Mouse (Mus musculus) left cerebral cortex, postnatal 14 days (tissue): ENCODE measurements around the gene Eef2k. TPM values are rescaled to one million over a fixed set of nuclear protein-coding genes. Genes with fewer than 3 reads are reported as not detected.

Experiments
- DNase-seq, 2 experiments: peaks; one replicate each; pipeline ENCODE4 v3.0.0; 2021 to 2022; ENCODE audit warnings: low spot score in 2 of 2, mixed read lengths in 1 of 2
- intact Hi-C: fragments of 180-260 bp; cut with DNase I; formaldehyde crosslinking; loops from one replicate; pipeline ENCODE4 v1.15.1; 2025
- long read RNA-seq, 2 experiments: library from polyadenylated mRNA; stranded (forward); transcript quantifications; one replicate each; pipeline ENCODE4 v2.0.0; 2021
- total RNA-seq, 2 experiments: library from RNA; stranded (reverse); gene quantifications; 2 replicates each; pipeline ENCODE4 v1.2.3; 2021

Eef2k gene
- total RNA-seq = 10 to 100 TPM; 31.6 to 42.9 TPM
- long read RNA-seq, experiment 1, full-length matches to known transcripts = 9 of 22 reads
- long read RNA-seq, experiment 1, partial matches to known transcripts = 6 of 22 reads
- long read RNA-seq, experiment 1, other reads (novel, unspliced or antisense) = 7 of 22 reads
- long read RNA-seq, experiment 2, full-length matches to known transcripts = 10 of 17 reads
- long read RNA-seq, experiment 2, partial matches to known transcripts = 1 of 17 reads
- long read RNA-seq, experiment 2, other reads (novel, unspliced or antisense) = 6 of 17 reads

GRCm38 (mm10) chr7:120842345-120843036 is at the start of gene Eef2k:
Eef2k (plus strand) TSS chr7:120842831.
- DNase-seq = peak; percentile 82 to 87
- intact Hi-C loops = loop anchor here (2.0 to 5.0 kb wide), 2 partner anchors 35 to 74 kb away; partner anchors contain the start of gene Polr3e

GRCm38 (mm10) chr7:120795544-120795943 is 47.1 kb upstream of the Eef2k start:
- intact Hi-C loops = no loop called here
- DNase-seq = no peak

DNA sequence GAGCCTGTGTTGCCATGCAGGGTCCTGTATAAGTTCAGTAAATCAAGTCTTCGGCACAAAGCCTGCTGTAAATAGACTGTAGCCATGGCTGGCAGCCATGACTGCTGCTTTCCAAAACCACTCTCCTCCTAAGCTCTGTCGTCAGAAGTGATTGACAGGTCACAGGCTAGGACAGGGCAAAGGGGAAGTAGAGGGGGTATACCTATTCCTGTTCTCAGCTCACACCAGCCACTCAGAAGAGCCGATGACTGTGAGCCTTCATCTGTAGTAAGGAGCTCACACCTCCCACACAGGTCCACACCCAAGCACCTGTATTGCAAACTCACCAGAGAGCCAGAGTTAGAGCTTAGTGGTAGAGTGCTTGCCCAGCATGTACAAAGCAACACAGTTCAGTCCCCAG is 46.3 kb upstream of the Eef2k start:
- intact Hi-C loops = no loop called here
- DNase-seq = no peak

DNA sequence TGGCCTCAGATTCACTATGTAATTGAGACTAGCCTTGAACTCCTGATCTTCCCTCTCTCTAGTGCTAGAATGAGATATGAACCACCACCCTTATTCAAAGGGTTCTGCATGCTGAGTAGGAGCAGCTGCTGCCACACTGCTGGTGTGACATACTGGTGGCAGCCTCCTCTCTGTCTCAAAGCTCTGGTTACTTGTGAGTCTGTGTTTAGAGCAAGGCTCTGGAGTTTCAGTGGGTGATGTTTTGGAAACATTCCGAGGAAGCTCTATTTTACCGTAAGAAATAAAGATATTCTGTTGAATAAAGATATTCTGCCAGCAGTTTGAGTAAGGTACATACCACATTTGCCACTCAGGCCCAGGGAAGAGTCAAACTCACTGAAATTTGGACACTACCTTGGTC is 39.4 kb upstream of the Eef2k start:
- peak; percentile 17 to 25 for DNase-seq
- intact Hi-C loops = no loop called here

DNA sequence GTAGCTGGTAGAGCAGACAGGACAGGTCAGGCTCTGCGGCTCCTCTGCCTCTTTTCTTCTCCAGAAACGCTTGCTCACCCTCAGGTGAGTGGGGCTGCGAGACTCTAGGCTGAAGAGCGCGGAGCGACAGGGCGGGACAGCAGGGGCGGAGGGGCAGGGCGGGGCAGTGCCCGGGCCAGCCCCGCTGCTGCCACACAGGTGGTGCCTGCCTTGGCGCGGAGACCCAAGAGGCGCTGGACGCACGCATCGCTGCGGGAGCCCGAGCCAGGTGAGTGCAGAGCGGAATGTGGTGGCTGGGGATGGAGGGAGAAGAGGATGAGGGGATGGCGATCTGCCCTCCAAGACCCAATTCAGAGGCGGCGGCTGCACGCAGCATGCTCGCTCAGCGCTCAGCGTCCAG is 32.9 kb upstream of the Eef2k start:
- intact Hi-C loops = no loop called here
- no peak for DNase-seq

- DNase-seq = no peak
- intact Hi-C loops = no loop called here
These were observed 30.7 kb upstream of the Eef2k start, which contains the start of gene Gm5737 for GRCm38 (mm10) chr7:120811834-120812415. Gm5737 (plus strand) TSS chr7:120812365.

DNA sequence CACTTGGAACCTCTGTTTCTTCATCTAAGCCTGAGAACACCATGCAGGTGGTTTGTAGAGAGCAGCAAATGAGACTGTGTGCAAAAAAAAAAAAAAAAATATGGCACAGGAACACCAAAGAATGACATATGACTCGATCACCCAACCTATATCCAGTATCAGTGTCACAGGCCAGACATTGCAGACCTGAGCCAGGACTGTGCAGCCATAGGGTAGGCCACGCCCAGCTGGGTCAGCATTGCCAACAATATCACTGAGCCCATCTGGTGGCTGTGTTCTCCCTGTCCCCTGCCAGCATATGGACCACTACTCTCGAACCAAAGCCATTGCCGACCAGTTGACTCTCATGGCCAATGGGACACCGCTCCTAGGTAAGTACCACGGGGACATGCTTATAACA is 25.1 kb upstream of the Eef2k start:
- DNase-seq = no peak
- intact Hi-C loops = no loop called here

GRCm38 (mm10) chr7:120819386-120819785 is 23.2 kb upstream of the Eef2k start:
- no peak for DNase-seq
- intact Hi-C loops = no loop called here

GRCm38 (mm10) chr7:120823248-120823647 is 19.4 kb upstream of the Eef2k start:
- intact Hi-C loops = loop anchor here (1.0 to 5.0 kb wide), 2 partner anchors 76 to 153 kb away; partner anchors contain the start of gene Pdzd9
- peak; percentile 74 to 78 for DNase-seq

- intact Hi-C loops = no loop called here
- DNase-seq = peak; percentile 24 to 69
These were observed 17.5 kb upstream of the Eef2k start for GRCm38 (mm10) chr7:120825097-120825496.

DNA sequence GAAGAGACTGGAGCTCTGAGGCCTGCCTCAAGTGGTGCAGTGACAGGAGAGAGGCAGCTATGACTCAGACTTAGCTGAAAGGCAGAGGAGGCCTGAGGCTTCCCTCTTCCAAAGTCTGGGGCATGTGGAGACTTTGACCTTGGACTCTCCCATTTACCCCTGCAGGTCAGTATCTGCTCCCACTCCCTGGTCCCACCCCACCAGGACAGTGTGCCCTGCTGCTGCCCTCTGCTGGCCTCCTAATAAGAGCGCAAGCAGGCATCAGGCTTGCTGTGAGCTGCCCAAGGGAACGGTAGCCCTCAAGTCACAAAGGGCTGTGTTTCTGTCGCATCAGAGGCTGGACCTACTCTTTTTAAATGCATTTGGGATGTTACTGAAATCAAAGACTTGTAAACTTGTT is 16.2 kb upstream of the Eef2k start:
- intact Hi-C loops = no loop called here
- DNase-seq = peak in 1 of 2 experiments; percentile 27

GRCm38 (mm10) chr7:120830431-120831381 is 11.9 kb upstream of the Eef2k start:
- DNase-seq = peak in 1 of 2 experiments; percentile 55
- intact Hi-C loops = loop anchor here (10.0 kb wide), 2 partner anchors 204 to 294 kb away; partner anchors contain the start of gene Mettl9

GRCm38 (mm10) chr7:120834426-120834825 is 8.2 kb upstream of the Eef2k start:
- DNase-seq = no peak
- intact Hi-C loops = loop anchor here (10.0 kb wide), 2 partner anchors 200 to 290 kb away; partner anchors contain the start of gene Mettl9

DNA sequence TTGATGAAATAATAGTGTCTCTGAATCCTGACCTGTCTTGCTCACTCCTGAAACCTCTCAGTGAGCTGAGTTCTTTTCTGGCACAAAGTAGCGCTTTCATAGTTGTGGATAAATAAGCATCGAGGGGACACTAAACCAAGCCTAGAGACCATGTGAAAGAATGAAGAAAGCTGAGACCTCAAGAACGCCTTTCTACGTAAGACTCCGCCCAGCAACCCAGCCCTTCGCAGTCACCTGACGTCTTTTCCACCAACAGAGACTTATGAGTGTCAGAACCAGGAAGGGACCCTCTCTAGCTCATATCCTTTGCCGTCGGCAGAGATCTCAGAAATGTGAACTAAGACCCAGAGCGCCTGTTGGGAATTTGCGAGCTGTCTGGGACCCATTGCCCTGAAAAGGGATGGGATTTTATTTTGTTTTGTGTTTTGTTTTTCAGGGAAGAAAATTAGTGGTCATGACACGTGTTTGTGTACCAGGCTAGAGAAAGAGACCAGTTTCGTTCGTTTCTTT is 7.7 kb upstream of the Eef2k start:
- intact Hi-C loops = loop anchor here (1.0 to 10.0 kb wide), 3 partner anchors 82 to 290 kb away; partner anchors contain the start of genes Mettl9 and Polr3e
- peak in 1 of 2 experiments; percentile 72 for DNase-seq

- DNase-seq = peak; percentile 95 to 99
- intact Hi-C loops = loop anchor here (1.0 to 10.0 kb wide), 3 partner anchors 82 to 289 kb away; partner anchors contain the start of genes Mettl9 and Polr3e
These were observed 6.9 kb upstream of the Eef2k start for GRCm38 (mm10) chr7:120835449-120836359.

DNA sequence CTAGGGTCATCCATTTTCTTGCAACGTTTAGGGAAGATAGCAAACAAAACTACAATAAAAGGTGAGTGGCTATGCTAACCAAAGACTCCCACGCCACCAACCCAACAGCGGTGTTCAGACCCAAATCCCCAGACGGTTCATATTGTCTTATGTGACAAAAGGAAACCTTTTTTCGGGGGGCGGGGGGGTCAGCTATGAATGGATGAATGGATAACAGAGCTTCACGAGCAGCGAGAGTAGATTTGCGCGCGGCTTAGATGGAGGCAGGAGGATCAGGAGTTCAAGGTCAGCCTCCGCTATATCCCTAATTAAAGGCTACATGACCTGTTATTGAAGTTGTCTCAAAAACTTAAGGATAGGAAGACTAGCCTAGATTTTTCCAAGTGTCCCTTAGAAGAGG is 6.3 kb upstream of the Eef2k start:
- no peak for DNase-seq
- intact Hi-C loops = loop anchor here (10.0 kb wide), 2 partner anchors 198 to 288 kb away; partner anchors contain the start of gene Mettl9

DNA sequence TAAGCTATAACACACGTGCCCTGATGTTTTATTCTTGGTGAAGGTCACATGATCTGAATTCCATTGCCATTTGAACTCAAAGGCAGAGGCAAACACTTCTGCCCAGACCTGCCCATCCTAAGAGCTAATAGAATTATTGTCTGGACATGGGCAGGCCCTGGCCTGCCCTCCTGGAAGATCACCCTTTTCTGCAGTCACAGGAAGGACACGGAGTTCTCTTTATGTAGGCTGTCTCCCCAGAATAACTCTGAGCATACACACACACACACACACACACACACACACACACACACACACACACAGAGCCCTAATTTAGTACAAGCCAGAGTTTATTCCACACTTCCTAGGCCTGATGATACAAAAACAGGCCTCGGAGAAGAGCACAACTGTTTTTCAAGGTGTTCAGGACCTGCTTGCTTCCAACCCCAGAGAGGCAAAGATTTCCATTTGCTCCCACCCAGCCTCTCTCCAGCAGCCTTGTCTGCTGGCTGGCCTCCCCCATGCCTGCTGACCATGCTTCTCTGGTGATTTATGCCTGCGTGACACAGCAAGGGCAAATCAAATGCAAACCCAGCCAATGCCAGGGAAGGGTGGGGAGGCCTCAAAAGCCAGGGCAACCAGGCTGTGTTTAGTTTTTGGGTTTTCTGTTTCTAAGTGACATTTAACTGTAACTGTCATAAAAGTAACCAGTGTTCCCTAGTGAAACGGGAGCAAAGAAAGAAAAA is 4.0 kb upstream of the Eef2k start:
- no peak for DNase-seq
- intact Hi-C loops = loop anchor here (10.0 kb wide), 2 partner anchors 196 to 286 kb away; partner anchors contain the start of gene Mettl9
